13 mouse cellular contexts compared by ENCODE assay signal in genomic region chr7:43346571-43346970, GRCm38 (mm10). TPM values are rescaled to one million over a fixed set of nuclear protein-coding genes. Genes with fewer than 3 reads are reported as not detected.
A peak's percentile ranks its signal among the peaks of the same experiment; 100 is the strongest.
DNase-seq lines count a peak whose midpoint lies in the region.
"Had no signal": no experiment of that assay in that cellular context is flagged by ENCODE, and none has a peak within 500 bp of the region (broad histone marks: within the 10 kb centered on the region; RNA-seq: fewer than 3 reads in every experiment).

No protein-coding gene starts in this region.

- peak; percentile 50 to 79 for DNase-seq in adrenal gland, adult (ENCODE audit: inconsistent age in 2 of 2, low spot score in 1 of 2)
- no peak for DNase-seq in adrenal gland, adult 18-20 months (ENCODE audit: low spot score in 2 of 2)
- DNase-seq in NIH3T3 (ENCODE audit: low read depth), result peak; percentile 14
- DNase-seq in adrenal gland, postnatal 10 days, result peak; percentile 26
- no peak for DNase-seq in yolk sac, embryonic 10.5 days (ENCODE audit: low spot score)
- DNase-seq in kidney, adult 18-20 months, result no peak
- DNase-seq in right cerebral cortex, postnatal 10 days (ENCODE audit: low spot score in 2 of 2), result no peak
- DNase-seq: B cell, adult 2 months; cerebellum, adult 2 months; cerebellum, postnatal 10 days; gastrocnemius, adult 2 months; gastrocnemius, postnatal 25 days; heart, postnatal 36 days had no signal

RNA-seq across cellular contexts. Expression of gene Siglecf, which starts 4.6 kb away (rescaled TPM):
- not detected for total RNA-seq in adrenal gland, adult 18-20 months (2021)
- total RNA-seq in adrenal gland, postnatal 10 days (2021), result under 1 TPM in 1 of 2 experiments, not detected in 1; 0.24 TPM
- total RNA-seq: gastrocnemius, adult 2 months; gastrocnemius, postnatal 25 days; heart, postnatal 36 days had no signal

RNA-seq across cellular contexts. Expression of gene Zfp715, which starts 33.5 kb away (rescaled TPM):
- total RNA-seq in adrenal gland, adult 18-20 months (2021), result 10 to 100 TPM; 20.1 to 20.9 TPM
- total RNA-seq in adrenal gland, postnatal 10 days (2021), result 10 to 100 TPM; 14.3 to 19.4 TPM

Comparison
In these comparisons a context has a peak if more than half of its experiments do, and no peak if none do; other contexts are left out.
1. DNase-seq: peak in adrenal gland, adult (2 of 2), NIH3T3 (single experiment) and adrenal gland, postnatal 10 days (single experiment); none in adrenal gland, adult 18-20 months (0 of 2), yolk sac, embryonic 10.5 days (single experiment), kidney, adult 18-20 months (single experiment) and right cerebral cortex, postnatal 10 days (0 of 2).